Mouse (Mus musculus) heart, postnatal 14 days (tissue): ENCODE measurements around the gene Eif2b4. TPM values are rescaled to one million over a fixed set of nuclear protein-coding genes. Genes with fewer than 3 reads are reported as not detected.
A peak's percentile ranks its signal among the peaks of the same experiment; 100 is the strongest.
"Not testable (repeated sequence)": the region's sequence is repeated elsewhere in the genome, so short reads cannot be mapped to it uniquely, and the experiment has no call there.

ENCODE experiments used
- DNase-seq, 2 experiments: peaks; one replicate each; pipeline ENCODE4 v3.0.0; 2021 to 2022
- intact Hi-C: fragments of 180-260 bp; cut with DNase I; formaldehyde crosslinking; loops from one replicate; pipeline ENCODE4 v1.15.1; 2025
- long read RNA-seq, 2 experiments: library from polyadenylated mRNA; stranded (forward); transcript quantifications; one replicate each; pipeline ENCODE4 v2.0.0; 2021
- total RNA-seq, 2 experiments: library from RNA; stranded (reverse); gene quantifications; 2 replicates each; pipeline ENCODE4 v1.2.3; 2021

Eif2b4 gene
- total RNA-seq, result 10 to 100 TPM; 48.4 to 62.3 TPM
- long read RNA-seq, experiment 1, transcript Eif2b4-202 (12 exons, 1,966 nt), result minor isoform, 16 of 119 reads
- long read RNA-seq, experiment 1, transcript Eif2b4-203 (13 exons, 1,878 nt), result minor isoform, 7 of 119 reads
- long read RNA-seq, experiment 1, transcript Eif2b4-201 (13 exons, 2,025 nt), result major isoform, 74 of 119 reads
- long read RNA-seq, experiment 1, partial matches to known transcripts, result 12 of 119 reads
- long read RNA-seq, experiment 1, other reads (novel, unspliced or antisense), result 10 of 119 reads
- long read RNA-seq, experiment 2, transcript Eif2b4-202 (12 exons, 1,966 nt), result minor isoform, 17 of 69 reads
- long read RNA-seq, experiment 2, transcript Eif2b4-201 (13 exons, 2,025 nt), result major isoform, 42 of 69 reads
- long read RNA-seq, experiment 2, partial matches to known transcripts, result 7 of 69 reads
- long read RNA-seq, experiment 2, other reads (novel, unspliced or antisense), result 0 of 69 reads

GRCm38 (mm10) chr5:31192939-31193630 lies at the start of gene Eif2b4, which contains the start of gene Snx17:
Gene Eif2b4 (minus strand): TSS chr5:31193430.
Gene Snx17 (plus strand): TSS chr5:31193227.
- peak; percentile 98 to 99 for DNase-seq
- intact Hi-C loops, result no loop called here

DNA sequence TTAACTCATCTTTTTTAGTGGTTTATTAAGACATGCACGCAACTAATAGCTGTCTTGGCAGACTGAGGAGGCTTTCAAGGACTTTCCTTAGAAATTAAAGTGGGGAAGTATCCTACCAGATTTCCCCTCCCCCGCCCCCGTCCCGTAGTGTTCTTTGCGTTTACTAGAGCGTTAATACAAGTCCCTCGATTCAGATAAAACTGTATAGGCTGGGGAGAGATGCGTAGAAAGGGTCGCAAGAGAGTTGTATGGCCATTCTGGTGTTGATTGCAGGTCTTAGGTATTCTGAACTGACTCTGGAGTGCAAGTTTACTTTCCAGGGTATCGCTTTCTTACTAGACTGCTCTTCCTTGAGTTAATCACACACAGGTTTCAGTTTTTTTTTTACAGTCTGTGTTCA lies 49.0 kb upstream of the Eif2b4 start:
- intact Hi-C loops, result no loop called here

DNA sequence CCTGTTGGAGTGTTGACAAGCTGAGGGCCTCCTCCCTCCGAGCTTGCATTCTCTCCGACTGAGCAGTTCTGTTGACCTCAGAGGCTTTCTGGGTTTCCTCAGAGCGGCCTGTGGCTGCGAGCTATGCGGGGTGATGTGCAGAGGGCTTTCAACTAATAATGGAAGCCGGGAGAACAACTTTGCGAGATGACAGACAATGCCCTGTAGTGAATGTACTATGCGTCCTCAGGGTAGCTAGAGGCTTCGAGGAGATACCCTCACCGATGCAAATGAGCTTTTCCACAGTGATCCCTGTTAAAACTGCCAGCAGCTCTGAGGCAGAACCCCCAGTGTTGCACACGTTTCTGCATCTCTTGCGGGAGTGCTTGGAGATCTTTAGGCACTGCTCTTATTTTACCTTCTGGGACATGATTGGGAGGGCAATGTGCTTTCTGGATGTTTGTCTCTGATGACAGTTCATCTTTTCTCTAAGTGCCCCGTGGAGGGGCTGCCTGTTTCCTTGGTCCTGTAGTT lies 48.3 kb upstream of the Eif2b4 start:
- no peak for DNase-seq
- intact Hi-C loops, result loop anchor here (2.0 kb wide), 1 partner anchor 21 kb away; the partner anchor contains the start of gene Ppm1g

More for the DNA sequence above, 49.0 kb upstream of the Eif2b4 start:
- DNase-seq, result no peak

- intact Hi-C loops, result loop anchor here (2.0 kb wide), 1 partner anchor 20 kb away; the partner anchor contains the start of gene Ppm1g
- peak; percentile 97 to 98 for DNase-seq
Observed at GRCm38 (mm10) chr5:31240637-31241521, 47.6 kb upstream of the Eif2b4 start, which contains the start of the genes Nrbp1 and Gm9970. Gene Nrbp1 (plus strand): TSS chr5:31240864. Gene Gm9970 (minus strand): TSS chr5:31241232.

DNA sequence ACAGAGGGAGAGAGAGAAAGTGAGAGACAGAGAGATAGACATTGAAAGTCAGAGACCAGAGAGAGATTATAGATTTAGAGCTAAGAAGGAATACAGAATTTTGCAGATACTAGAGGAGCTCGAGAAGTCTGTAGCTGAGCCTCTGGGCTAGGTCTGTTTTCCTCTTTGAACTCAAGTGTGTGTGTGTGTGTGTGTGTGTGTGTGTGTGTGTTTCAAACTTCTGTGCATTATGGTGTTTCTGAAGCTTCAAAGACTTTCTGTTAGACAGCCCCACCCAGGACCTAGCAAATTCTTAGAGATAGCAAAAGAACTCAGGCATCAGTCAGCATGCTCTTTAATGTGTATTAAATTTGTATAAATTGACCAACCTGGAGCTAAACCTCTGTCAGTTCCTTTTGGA lies 33.4 kb upstream of the Eif2b4 start:
- no peak for DNase-seq

DNA sequence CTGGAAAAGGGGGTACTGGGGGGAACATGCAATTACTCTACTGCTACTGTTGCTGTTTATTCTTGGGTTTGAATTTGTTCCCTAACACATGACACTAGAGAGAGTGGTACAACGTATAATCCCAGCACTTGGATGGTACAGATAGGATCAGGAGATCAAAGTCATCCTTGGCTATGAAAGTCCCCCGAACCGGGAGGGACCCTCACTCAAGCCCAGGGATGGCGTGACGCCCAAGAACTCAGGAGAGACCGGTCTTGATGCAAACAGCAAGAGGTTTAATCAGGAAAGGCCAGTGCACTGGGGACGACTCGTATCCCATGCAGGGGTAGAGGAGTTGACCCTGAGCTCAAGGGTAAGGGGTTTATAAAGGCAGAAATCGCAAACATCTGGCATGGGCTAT lies 29.5 kb upstream of the Eif2b4 start:
- DNase-seq, result no peak
- intact Hi-C loops, result loop anchor here (10.0 kb wide), 1 partner anchor 232 kb away; the partner anchor contains the start of gene Zfp512

More for the DNA sequence above, 33.4 kb upstream of the Eif2b4 start:
- intact Hi-C loops, result loop anchor here (10.0 kb wide), 1 partner anchor 228 kb away; the partner anchor contains the start of gene Zfp512

DNA sequence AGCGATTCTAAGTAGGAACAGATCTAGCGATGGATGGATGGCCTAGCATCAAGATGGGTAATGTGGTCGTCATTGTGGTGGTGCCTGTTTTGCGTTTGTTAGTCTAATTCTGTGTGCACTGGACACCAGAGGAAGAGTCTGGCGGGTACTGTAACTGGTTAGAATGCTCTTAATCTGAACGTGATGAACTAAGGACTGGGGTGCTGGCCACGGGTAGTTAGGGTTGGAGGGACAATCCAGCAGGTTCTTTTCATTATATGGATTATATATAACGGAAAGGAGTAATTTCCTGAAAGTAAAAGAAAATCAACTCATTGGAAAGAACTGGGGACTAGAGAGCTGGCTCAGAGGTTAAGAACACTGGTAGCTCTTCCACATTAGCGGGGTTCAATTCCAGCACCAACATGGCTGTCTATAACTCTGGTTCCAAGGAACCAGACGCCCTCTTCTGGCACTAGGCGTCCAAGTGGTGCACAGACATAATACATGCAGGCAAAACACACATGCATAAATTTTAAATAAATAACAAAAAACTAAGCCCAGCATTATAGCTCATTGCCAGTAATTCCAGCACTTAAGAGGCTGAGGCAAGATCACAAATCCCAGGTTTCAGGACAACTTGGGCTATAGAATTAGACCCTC lies 28.2 kb upstream of the Eif2b4 start:
- no peak for DNase-seq
- intact Hi-C loops, result loop anchor here (2.0 to 10.0 kb wide), 3 partner anchors 19 to 233 kb away; partner anchors contain the start of genes Gm9970, Ift172, Nrbp1 and Zfp512

- peak; percentile 99 to 100 for DNase-seq
- intact Hi-C loops, result loop anchor here (2.0 to 10.0 kb wide), 3 partner anchors 20 to 234 kb away; partner anchors contain the start of genes Gm9970, Ift172, Nrbp1 and Zfp512
Observed at GRCm38 (mm10) chr5:31220448-31221303, 27.4 kb upstream of the Eif2b4 start, which contains the start of gene Ppm1g. Gene Ppm1g (minus strand): TSS chr5:31220687.

DNA sequence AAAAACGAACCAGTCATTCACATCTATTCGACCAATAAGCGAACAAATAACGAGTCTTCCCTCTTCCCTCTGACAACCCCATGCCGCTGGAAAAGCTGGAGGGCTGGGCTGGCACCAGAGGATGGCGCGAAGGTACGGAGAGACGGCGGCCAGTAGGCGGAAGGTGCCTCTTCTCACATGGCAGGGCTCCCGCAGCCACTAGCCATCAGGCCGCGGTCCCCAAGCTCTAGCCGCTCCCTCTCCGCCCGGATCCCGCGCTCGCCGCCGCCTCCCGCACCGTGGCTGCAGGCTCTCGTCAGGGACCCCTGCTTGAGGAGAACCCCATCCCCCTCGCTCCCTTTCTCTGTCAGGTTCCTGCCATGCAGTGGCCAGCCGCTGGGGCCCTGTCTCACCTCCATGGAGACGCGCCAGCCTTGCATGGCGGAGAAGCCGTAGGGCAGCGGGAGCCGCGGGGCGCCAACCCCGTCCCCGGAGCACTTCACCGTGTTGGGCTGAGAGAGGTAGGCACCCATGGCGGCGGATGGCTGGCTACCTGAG lies 26.7 kb upstream of the Eif2b4 start:
- DNase-seq, result peak in 1 of 2 experiments; percentile 58
- intact Hi-C loops, result loop anchor here (2.0 to 10.0 kb wide), 4 partner anchors 21 to 235 kb away; partner anchors contain the start of genes Gm9970, Ift172, Nrbp1 and Zfp512

DNA sequence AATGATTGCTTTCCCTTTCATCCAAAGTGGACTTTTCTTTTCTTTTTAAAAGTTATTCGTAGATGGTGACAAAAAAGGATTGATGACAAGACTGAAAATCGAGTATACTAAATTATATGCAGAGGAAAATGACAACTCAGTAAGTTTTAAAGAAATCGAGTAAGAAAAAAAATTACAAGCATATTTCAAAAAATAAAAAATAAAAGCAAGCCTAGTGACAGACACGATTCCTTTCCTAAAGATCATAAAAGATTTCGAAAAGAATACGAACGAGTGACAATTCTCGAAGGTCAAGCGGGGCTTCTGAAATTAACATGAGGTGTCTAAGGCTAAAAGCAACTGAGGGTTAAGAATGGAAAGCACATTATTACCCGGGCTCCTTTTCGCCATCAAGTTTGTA lies 26.2 kb upstream of the Eif2b4 start:
- intact Hi-C loops, result loop anchor here (5.0 kb wide), 1 partner anchor 108 kb away; no protein-coding TSS in a partner anchor

DNA sequence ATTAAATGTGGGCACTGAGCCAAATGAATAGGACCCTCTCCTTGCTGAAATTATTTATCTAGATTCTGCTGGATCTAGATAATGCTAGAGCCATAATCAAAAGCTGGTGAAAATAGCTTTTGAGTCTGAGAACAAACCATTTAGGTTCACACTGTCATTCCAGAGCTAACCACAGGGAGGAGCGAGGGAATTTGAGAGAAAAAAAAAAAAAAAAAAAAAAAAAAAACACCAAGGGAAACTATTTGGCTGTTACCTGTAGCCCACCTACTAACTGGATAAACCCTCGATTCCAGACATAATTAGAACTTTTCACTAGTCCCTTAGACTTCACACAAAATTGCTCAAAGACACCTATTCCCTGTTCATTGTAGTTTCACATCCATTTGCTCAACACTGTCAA lies 25.8 kb upstream of the Eif2b4 start:
- DNase-seq, result no peak
- intact Hi-C loops, result loop anchor here (5.0 kb wide), 1 partner anchor 108 kb away; no protein-coding TSS in a partner anchor

More for the DNA sequence above, 26.2 kb upstream of the Eif2b4 start:
- DNase-seq, result no peak

GRCm38 (mm10) chr5:31218294-31218693 lies 25.1 kb upstream of the Eif2b4 start:
- intact Hi-C loops, result loop anchor here (5.0 kb wide), 1 partner anchor 109 kb away; no protein-coding TSS in a partner anchor
- DNase-seq, result no peak

DNA sequence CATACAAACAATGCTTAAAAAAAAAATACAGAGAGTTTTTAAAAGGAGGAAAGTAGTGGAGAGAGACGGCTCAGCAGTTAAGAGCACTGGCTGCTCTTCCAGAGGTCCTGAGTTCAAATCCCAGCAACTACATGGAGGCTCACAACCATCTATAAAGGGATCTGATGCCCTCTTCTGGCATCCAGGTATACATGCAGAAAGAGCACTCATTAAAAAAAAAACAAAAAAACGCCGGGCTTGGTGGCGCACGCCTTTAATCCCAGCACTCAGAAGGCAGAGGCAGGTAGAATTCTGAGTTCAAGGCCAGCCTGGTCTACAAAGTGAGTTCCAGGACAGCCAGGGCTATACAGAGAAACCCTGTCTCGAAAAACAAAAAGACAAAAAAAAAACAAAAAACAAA lies 23.3 kb upstream of the Eif2b4 start:
- not testable (repeated sequence) for DNase-seq
- intact Hi-C loops, result loop anchor here (5.0 kb wide), 1 partner anchor 111 kb away; no protein-coding TSS in a partner anchor

DNA sequence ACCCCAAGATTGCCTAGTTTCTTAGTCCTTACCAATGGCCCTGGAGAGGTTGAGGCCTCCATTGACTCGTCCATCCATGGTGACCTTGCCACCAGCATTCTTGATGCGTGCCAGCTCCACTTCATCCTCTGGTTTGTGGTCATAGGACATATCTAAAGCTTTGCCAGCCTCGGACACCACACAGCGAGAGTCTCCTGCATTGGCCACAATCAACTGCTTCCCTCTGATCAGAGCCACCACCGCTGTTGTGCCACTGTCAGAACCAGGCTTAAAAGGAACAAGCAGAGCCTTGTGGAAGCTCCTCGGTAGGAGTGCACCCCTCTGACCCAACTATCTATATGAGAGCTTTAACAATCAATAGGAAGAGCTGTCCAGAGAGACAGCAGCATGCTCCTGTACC lies 11.2 kb upstream of the Eif2b4 start:
- DNase-seq, result no peak
- intact Hi-C loops, result no loop called here

DNA sequence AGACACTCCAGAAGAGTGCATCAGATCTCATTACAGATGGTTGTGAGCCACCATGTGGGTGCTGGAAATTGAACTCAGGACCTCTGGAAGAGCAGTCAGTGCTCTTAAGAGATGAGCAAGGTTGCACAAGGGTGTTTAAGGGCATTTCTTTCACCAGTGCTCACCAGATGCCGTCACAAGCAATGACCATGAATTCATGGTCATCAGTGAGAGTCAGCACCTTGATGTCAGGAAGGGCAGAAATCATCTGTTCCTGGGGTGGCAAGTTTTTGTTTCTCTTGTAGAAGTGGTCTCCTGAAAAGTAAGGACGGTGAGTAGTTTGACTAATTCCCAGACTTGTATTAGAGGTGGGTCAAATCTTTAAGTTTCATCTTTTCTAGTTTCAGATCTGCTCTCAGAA lies 10.6 kb upstream of the Eif2b4 start:
- intact Hi-C loops, result no loop called here
- DNase-seq, result no peak

GRCm38 (mm10) chr5:31202933-31203332 lies 9.7 kb upstream of the Eif2b4 start:
- intact Hi-C loops, result no loop called here
- no peak for DNase-seq
